Mouse (Mus musculus): ENCODE data around the gene Hist1h2af. TPM values are rescaled to one million over a fixed set of nuclear protein-coding genes. Genes with fewer than 3 reads are reported as not detected.

Gene Hist1h2af
- polyA plus RNA-seq, 1 experiment from 2014 or later, result 9.5 TPM

DNA sequence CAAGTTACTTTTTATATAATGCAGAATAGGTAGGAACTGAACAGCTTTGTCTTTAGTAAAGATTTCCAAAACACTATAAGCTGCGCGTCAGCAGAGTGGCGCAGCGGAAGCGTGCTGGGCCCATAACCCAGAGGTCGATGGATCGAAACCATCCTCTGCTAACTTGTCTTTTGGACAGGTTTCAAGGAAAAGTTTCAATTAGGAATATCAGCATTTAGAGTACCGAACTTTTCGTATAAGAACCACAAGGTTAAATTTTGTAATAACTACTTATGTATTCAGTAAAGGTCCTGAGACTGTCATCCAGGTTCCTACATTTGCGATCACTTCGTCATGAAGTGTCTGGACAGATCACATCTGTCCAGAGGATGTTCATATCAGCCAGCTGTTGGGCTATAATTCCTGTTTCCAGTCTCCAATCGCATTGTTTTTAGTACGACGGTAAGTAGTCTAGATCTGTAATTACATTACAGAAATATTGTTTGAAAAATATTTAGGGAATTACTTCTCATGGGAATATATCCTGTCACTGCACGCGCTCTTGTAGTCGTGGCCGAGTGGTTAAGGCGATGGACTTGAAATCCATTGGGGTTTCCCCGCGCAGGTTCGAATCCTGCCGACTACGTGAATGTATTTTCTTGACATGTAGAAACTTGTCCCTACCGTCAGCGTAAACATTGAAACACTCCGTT lies 16.0 kb upstream of the Hist1h2af start:
- H3K27ac ChIP-seq, result no peak overlapping the region
- under 1% methylated on average over 27 of the region's 27 CpGs for WGBS
- no peaks in the 10 kb centered on the region for H3K36me3 ChIP-seq (replicated peaks)
- peaks cover 23% of the 10 kb centered on the region for H3K4me1 ChIP-seq
- no peaks in the 10 kb centered on the region for H3K9me3 ChIP-seq
- no peaks in the 10 kb centered on the region for H3K27me3 ChIP-seq (ENCODE audit: poor library complexity, severe bottlenecking)
- H3K4me3 ChIP-seq, result peak overlapping the region; percentile 59
- DNase-seq (ENCODE audit: extremely low spot score, low spot score), result peak; percentile 86

DNA sequence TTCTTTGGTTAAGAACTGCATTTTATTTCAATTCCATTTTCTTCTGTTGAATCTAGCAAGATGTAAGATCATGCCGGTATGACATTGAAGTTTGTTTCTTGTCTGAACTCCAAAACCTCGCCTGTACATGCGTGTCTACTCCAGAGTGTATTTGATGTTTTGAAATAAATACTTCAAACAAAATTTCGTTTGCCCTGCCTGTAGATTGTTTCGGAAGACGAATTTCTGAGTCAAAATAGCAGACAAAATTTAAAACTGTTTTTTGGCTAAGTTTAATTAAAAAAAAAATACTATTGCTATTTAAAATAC lies 15.5 kb upstream of the Hist1h2af start:
- H3K4me3 ChIP-seq, result peak overlapping the region; percentile 59
- no peaks in the 10 kb centered on the region for H3K27me3 ChIP-seq (ENCODE audit: poor library complexity, severe bottlenecking)
- WGBS, result under 1% methylated on average over 6 of the region's 6 CpGs
- no peak for DNase-seq (ENCODE audit: extremely low spot score, low spot score)
- H3K36me3 ChIP-seq (replicated peaks), result no peaks in the 10 kb centered on the region
- peaks cover 23% of the 10 kb centered on the region for H3K4me1 ChIP-seq
- no peaks in the 10 kb centered on the region for H3K9me3 ChIP-seq
- no peak overlapping the region for H3K27ac ChIP-seq

DNA sequence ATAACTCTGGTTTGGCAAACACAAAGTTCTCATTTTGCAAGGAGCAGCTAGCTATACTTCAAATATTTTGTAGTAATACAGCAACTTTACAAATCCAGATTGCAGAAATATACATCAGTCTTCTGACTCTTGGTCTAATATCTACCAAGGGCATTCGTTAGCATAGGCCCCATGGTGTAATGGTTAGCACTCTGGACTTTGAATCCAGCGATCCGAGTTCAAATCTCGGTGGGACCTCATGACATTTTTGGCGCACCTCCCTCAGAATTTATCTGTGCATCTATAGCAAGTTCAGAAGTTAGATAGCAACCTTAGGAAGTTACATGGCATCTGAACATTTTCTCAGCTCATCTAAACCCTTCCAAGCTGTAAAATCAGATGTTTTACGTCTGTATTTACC lies 14.8 kb upstream of the Hist1h2af start:
- peak overlapping the region; percentile 59 for H3K4me3 ChIP-seq
- peak; percentile 78 for DNase-seq (ENCODE audit: extremely low spot score, low spot score)
- H3K36me3 ChIP-seq (replicated peaks), result no peaks in the 10 kb centered on the region
- no peaks in the 10 kb centered on the region for H3K9me3 ChIP-seq
- no peak overlapping the region for H3K27ac ChIP-seq
- H3K4me1 ChIP-seq, result peaks cover 23% of the 10 kb centered on the region
- under 1% methylated on average over 6 of the region's 6 CpGs for WGBS
- H3K27me3 ChIP-seq (ENCODE audit: poor library complexity, severe bottlenecking), result no peaks in the 10 kb centered on the region

DNA sequence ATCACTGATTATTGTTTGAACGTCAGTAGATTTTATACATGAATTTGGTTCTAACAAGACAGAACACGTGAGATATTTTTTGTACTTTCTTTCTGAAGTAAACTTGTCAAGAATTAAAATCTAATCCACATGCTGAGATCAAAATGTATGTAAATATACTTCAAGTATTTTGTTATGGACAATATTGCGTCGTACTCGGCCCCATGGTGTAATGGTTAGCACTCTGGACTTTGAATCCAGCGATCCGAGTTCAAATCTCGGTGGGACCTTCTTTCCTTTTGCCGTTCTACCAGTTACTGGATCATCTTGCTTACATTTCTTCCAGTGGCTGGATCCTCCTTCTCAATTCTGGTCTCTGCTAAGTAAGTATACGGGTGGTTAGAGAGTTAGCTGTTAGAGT lies 14.3 kb upstream of the Hist1h2af start:
- Histone ChIP-seq H3K27ac (no peak overlapping the region), H3K36me3 (replicated peaks) (no peaks in the 10 kb centered on the region), H3K4me3 (peak overlapping the region; percentile 59), H3K4me1 (peaks cover 23% of the 10 kb centered on the region), H3K9me3 (no peaks in the 10 kb centered on the region), H3K27me3 (ENCODE audit: poor library complexity, severe bottlenecking) (no peaks in the 10 kb centered on the region)
- DNase-seq (ENCODE audit: extremely low spot score, low spot score), result peak; percentile 76
- 0% methylated on average over 10 of the region's 10 CpGs for WGBS

DNA sequence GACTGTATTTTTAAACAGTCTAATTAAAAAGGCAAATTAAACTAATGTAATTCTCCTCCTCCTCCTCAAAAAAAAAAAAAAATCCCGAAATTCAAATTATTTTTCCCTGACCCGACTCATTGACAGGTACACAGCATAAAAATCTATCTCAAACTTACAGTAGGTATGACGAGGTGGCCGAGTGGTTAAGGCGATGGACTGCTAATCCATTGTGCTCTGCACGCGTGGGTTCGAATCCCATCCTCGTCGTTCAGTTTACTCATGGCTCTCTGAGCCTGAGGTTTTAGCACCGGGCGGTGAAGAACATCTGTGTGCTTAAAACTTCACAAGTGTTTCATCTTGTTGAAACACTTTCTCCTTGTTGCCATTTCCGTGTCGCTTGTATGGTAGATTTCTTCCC lies 12.0 kb upstream of the Hist1h2af start:
- H3K4me3 ChIP-seq, result peak overlapping the region; percentile 30
- no peaks in the 10 kb centered on the region for H3K36me3 ChIP-seq (replicated peaks)
- no peaks in the 10 kb centered on the region for H3K27me3 ChIP-seq (ENCODE audit: poor library complexity, severe bottlenecking)
- H3K27ac ChIP-seq, result no peak overlapping the region
- peak; percentile 75 for DNase-seq (ENCODE audit: extremely low spot score, low spot score)
- no peaks in the 10 kb centered on the region for H3K9me3 ChIP-seq
- peaks cover 29% of the 10 kb centered on the region for H3K4me1 ChIP-seq
- whole genome bisulfite sequencing, result under 1% methylated on average over 14 of the region's 14 CpGs

DNA sequence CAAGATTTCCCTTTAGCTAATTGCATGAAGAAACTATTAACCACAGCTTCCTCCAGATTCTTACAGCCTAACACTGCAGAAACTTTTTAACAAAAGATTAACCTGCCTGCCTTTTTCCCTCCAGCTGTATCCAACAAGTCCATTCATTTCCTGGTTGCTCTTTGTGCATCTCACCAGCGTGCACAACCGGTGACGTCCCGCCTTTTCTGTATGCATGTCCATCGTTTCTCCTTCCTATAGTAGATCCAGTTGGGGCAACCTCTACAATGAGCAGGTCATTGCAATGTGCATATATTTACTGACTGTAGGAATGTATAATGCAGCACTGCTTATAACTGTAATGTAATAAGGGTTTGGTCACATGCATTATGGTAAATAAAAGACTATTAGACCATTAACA lies 9.7 kb upstream of the Hist1h2af start:
- no peak for DNase-seq (ENCODE audit: extremely low spot score, low spot score)
- 64% methylated on average over 5 of the region's 5 CpGs for WGBS
- Histone ChIP-seq H3K27ac (no peak overlapping the region), H3K4me3 (no peak overlapping the region), H3K9me3 (no peaks in the 10 kb centered on the region), H3K36me3 (replicated peaks) (no peaks in the 10 kb centered on the region), H3K27me3 (ENCODE audit: poor library complexity, severe bottlenecking) (no peaks in the 10 kb centered on the region), H3K4me1 (peaks cover 39% of the 10 kb centered on the region)

DNA sequence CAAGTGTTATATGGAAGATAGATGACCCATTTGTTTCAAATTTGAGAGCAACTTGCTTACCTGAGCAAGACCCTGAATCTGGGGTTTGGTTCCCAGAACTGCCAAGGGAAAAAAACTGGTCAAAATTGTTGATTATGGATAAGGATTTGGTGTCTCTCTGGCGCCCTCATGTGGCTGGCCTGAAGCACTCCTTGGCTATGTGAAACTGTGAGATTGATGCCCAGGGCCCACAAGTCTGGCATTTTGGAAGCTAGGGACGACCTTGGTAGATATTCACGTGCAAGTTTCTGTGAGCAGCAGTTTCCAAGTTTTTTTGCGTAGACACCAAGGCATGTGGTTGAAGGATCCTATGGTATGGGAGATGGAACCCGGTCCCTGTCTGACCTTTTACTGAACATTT lies 9.1 kb upstream of the Hist1h2af start:
- Histone ChIP-seq H3K4me1 (peaks cover 46% of the 10 kb centered on the region), H3K36me3 (replicated peaks) (no peaks in the 10 kb centered on the region), H3K27ac (no peak overlapping the region), H3K9me3 (no peaks in the 10 kb centered on the region), H3K4me3 (peak overlapping the region; percentile 52), H3K27me3 (ENCODE audit: poor library complexity, severe bottlenecking) (no peaks in the 10 kb centered on the region)
- peak; percentile 82 for DNase-seq (ENCODE audit: extremely low spot score, low spot score)
- 8% methylated on average over 5 of the region's 5 CpGs for WGBS

DNA sequence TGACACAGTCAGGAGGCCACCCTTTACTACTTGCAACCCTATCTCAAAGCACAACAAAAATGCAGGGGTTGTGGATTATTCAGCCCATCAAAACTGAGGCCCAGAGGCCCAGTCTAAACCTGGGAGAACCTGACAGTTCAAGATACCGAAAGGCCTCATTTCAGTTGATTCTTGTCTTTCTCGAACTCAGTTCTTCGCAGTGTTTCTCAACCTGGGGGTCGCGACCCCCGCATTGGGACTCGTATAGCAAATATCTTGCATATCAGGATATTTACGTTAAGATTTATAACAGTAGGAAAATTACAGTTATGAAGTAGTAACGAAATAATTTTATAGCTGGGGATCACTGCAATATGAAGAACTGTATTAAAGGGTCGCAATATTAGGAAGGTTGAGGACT lies 7.8 kb upstream of the Hist1h2af start:
- peak overlapping the region; percentile 52 for H3K4me3 ChIP-seq
- WGBS, result 4% methylated on average over 10 of the region's 10 CpGs
- no peaks in the 10 kb centered on the region for H3K36me3 ChIP-seq (replicated peaks)
- no peaks in the 10 kb centered on the region for H3K9me3 ChIP-seq
- H3K27ac ChIP-seq, result peak overlapping the region; percentile 52; the same call in 1 of the 2 replicates
- H3K27me3 ChIP-seq (ENCODE audit: poor library complexity, severe bottlenecking), result no peaks in the 10 kb centered on the region
- DNase-seq (ENCODE audit: extremely low spot score, low spot score), result no peak
- peaks cover 42% of the 10 kb centered on the region for H3K4me1 ChIP-seq

DNA sequence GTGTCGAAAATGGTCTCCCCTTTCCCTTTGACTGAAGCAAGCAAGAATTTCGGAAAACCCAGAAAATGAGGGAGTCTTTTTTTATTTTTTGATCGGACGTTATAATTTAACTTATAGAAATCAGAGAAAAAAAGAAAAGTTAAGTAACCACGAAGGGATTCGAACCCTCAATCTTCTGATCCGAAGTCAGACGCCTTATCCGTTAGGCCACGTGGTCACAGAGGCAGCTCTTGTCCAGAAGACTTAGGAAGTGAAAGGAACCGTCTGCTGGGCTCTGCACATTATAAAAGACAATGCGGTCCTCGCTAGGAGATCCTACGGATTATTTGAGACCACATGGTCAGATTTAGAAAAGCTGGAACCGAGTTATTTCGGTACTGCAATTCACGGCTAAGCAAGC lies 7.4 kb upstream of the Hist1h2af start:
- peak; percentile 91 for DNase-seq (ENCODE audit: extremely low spot score, low spot score)
- peak overlapping the region; percentile 52 for H3K4me3 ChIP-seq
- H3K27me3 ChIP-seq (ENCODE audit: poor library complexity, severe bottlenecking), result no peaks in the 10 kb centered on the region
- H3K36me3 ChIP-seq (replicated peaks), result no peaks in the 10 kb centered on the region
- no peaks in the 10 kb centered on the region for H3K9me3 ChIP-seq
- WGBS, result under 1% methylated on average over 17 of the region's 17 CpGs
- H3K27ac ChIP-seq, result peak overlapping the region; percentile 83
- peaks cover 39% of the 10 kb centered on the region for H3K4me1 ChIP-seq

DNA sequence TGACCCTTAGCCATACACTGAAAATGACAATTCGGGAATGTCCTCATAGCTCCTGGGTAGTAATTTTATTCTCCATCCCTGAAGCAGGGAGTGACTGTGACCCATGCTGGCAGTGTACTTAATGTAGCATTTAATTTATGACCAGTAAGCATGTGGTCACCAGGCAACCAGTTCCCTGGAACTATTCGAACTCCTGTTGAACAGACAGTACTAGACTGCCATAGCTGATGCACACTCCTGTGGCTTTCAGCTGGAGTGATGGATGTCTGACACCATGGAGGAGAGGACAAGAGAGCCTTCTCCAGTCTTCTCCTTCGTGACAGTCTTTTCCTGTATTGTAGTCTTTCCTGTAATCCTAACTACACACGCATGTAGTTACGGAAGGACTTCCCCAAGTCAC lies 4.7 kb upstream of the Hist1h2af start:
- no peaks in the 10 kb centered on the region for H3K27me3 ChIP-seq (ENCODE audit: poor library complexity, severe bottlenecking)
- WGBS, result 91% methylated on average over 5 of the region's 5 CpGs
- peak overlapping the region; percentile 54 for H3K4me3 ChIP-seq
- H3K4me1 ChIP-seq, result peaks cover 52% of the 10 kb centered on the region
- peak overlapping the region; percentile 65; the same call in 1 of the 2 replicates for H3K27ac ChIP-seq
- no peak for DNase-seq (ENCODE audit: extremely low spot score, low spot score)
- H3K36me3 ChIP-seq (replicated peaks), result no peaks in the 10 kb centered on the region
- no peaks in the 10 kb centered on the region for H3K9me3 ChIP-seq

DNA sequence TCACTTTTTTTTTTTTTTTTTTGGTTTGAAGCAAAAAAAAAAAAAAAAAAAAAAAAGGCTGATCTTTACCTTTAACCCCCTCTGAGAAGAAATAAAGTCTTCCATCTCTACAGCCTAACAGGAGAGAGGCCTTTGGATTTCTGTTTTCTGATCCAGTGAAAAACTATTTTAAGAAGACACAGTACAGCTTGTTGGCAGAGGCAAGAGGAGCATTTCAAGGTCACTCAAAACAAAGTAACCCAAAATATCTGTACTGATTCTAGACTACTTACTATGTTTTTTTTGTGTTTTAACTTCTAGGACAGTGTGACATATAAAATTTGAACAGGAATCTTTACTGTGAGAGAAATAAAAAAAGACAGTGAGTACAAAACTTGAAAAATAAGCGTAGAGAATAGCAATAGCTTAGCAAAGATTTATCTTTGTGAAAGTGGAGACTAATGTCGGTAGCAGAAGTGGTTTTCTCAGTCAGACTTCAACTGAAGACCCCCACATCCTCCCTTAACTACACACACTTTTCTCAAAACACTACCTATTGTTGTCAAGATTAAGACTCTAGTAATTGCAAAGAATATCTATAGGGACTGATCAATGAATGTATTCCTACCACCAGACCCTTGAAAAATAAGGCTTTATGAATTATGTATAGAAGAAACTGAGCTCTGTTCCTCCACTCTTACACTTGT lies 4.1 kb upstream of the Hist1h2af start:
- DNase-seq (ENCODE audit: extremely low spot score, low spot score), result no peak
- peak overlapping the region; percentile 92 for H3K27ac ChIP-seq
- peak overlapping the region; percentile 54 for H3K4me3 ChIP-seq
- no peaks in the 10 kb centered on the region for H3K9me3 ChIP-seq
- peaks cover 52% of the 10 kb centered on the region for H3K4me1 ChIP-seq
- WGBS, result 50% methylated on average over 2 of the region's 2 CpGs
- H3K27me3 ChIP-seq (ENCODE audit: poor library complexity, severe bottlenecking), result no peaks in the 10 kb centered on the region
- H3K36me3 ChIP-seq (replicated peaks), result no peaks in the 10 kb centered on the region

DNA sequence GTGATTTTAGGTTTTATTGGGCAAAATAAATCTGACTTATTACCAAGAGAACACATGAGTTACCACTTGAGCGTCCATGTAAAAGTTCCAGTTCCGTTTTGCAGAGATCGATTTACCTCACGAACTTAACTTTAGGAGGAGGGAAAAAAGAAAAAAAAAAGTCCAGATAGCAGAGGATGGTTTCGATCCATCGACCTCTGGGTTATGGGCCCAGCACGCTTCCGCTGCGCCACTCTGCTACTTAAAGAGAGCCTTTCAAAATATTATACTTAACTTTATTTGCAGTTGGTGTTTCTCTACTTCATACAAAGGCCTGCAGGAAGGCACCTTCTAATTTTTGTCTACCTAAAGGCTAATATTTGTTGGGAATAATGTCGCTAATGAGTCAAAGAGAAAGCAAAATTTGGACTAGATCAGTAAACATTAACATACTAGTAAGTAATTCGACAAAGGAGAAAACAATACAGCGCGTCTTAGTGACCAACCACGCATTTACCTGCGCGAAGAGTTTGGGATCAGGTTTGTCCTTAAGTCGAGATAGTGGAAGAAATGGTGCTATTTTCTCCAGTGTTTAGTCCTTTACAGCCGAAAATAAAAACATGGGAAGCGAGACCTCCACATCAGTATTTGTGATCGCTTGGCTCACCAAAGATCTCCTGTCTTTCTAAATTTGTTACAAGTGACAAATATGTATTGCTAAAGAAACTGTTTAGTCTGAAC lies 3.4 kb upstream of the Hist1h2af start:
- peak; percentile 49 for DNase-seq (ENCODE audit: extremely low spot score, low spot score)
- WGBS, result under 1% methylated on average over 20 of the region's 20 CpGs
- no peaks in the 10 kb centered on the region for H3K9me3 ChIP-seq
- peaks cover 47% of the 10 kb centered on the region for H3K4me1 ChIP-seq
- H3K4me3 ChIP-seq, result peak overlapping the region; percentile 54
- H3K27me3 ChIP-seq (ENCODE audit: poor library complexity, severe bottlenecking), result no peaks in the 10 kb centered on the region
- H3K36me3 ChIP-seq (replicated peaks), result no peaks in the 10 kb centered on the region
- peak overlapping the region; percentile 92 for H3K27ac ChIP-seq
